Mouse (Mus musculus) MEL-GATA-1-ER (cell line): ENCODE measurements around the gene Gm15293.
"Not testable (repeated sequence)": the region's sequence is repeated elsewhere in the genome, so short reads cannot be mapped to it uniquely, and the experiment has no call there.

Source experiments
- DNase-seq: peaks from one replicate; pipeline ENCODE4 v3.0.0-alpha.2; 2012; ENCODE audit warnings: low read depth; ENCODE audit errors: extremely low read depth

Gm15293 gene

GRCm38 (mm10) chr8:21201261-21201660 is at the start of gene Gm15293:
Gene Gm15293, plus strand, starts transcription at chr8:21201561.
- DNase-seq, result not testable (repeated sequence)

GRCm38 (mm10) chr8:21161977-21162376 is 39.4 kb upstream of the Gm15293 start, which contains the start of gene Defa22:
Gene Defa22, plus strand, starts transcription at chr8:21162277.
- DNase-seq, result not testable (repeated sequence)

DNA sequence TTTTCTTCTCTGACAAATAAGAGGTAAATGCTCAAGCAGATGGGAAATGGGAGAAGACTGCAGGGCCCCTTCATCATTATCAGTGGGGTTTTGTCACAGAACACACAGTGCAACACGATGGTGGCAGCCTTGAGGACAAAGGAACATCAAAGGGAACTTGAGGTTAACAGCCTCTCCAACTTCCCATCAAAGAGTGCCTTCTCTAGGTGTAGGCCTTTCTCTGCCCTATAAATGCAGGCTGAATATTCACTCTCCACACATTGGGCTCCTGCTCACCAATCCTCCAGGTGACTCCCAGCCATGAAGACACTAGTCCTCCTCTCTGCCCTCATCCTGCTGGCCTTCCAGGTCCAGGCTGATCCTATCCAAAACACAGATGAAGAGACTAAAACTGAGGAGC is 10.0 kb upstream of the Gm15293 start, which contains the start of gene Defa31:
Gene Defa31 (plus strand): TSS at position 301 of the 400 bp plus-strand sequence.
- not testable (repeated sequence) for DNase-seq
